Mouse (Mus musculus): Measurements from ENCODE around the gene Thap11. TPM values are rescaled to one million over a fixed set of nuclear protein-coding genes. Genes with fewer than 3 reads are reported as not detected.

The Thap11 gene
- polyA plus RNA-seq, 1 experiment from 2014 or later: 77.6 TPM

GRCm38 (mm10) chr8:105854303-105854702 lies 629 bp upstream of the Thap11 start:
- Histone ChIP-seq H3K36me3 (ENCODE audit: control insufficient read depth, insufficient read depth, low read length) (no peaks in the 10 kb centered on the region; the same call in 1 of the 2 replicates), H3K4me3 (ENCODE audit: low read depth, low read length) (peak overlapping the region; percentile 85), H3K27ac (replicated peaks; ENCODE audit: low read depth, low read length) (no peak overlapping the region; the same call in 1 of the 2 replicates), H3K27me3 (ENCODE audit: control insufficient read depth, insufficient read depth, low read length) (no peaks in the 10 kb centered on the region), H3K9me3 (ENCODE audit: control insufficient read depth, low read length) (no peaks in the 10 kb centered on the region), H3K4me2 (ENCODE audit: low read depth, severe bottlenecking) (peak overlapping the region; percentile 16; the same call in 1 of the 2 replicates), H3K4me1 (ENCODE audit: control insufficient read depth, insufficient read depth, low read length) (peaks cover 12% of the 10 kb centered on the region), H3K9ac (ENCODE audit: low read length) (no peak overlapping the region)
- WGBS: 25% methylated on average over 8 of the region's 8 CpGs
- DNase-seq (ENCODE audit: low spot score) (no peak), ATAC-seq (ENCODE audit: insufficient number of reproducible peaks, low FRiP score, low TSS enrichment, low read depth) (no peak; the same call in 1 of the 2 replicates)

GRCm38 (mm10) chr8:105855248-105856167 lies 576 bp downstream of the Thap11 start:
- peak overlapping the region; percentile 85 for H3K4me3 ChIP-seq (ENCODE audit: low read depth, low read length)
- no peaks in the 10 kb centered on the region for H3K27me3 ChIP-seq (ENCODE audit: control insufficient read depth, insufficient read depth, low read length)
- H3K9me3 ChIP-seq (ENCODE audit: control insufficient read depth, low read length): no peaks in the 10 kb centered on the region
- H3K4me2 ChIP-seq (ENCODE audit: low read depth, severe bottlenecking): peak overlapping the region; percentile 94
- ATAC-seq (ENCODE audit: insufficient number of reproducible peaks, low FRiP score, low TSS enrichment, low read depth) (0 out of 2 replicates have a peak, but pooled peaks have one; percentile 4), DNase-seq (ENCODE audit: low spot score) (peak; percentile 69)
- no peaks in the 10 kb centered on the region for H3K36me3 ChIP-seq (ENCODE audit: control insufficient read depth, insufficient read depth, low read length)
- peaks cover 17% of the 10 kb centered on the region for H3K4me1 ChIP-seq (ENCODE audit: control insufficient read depth, insufficient read depth, low read length)
- WGBS: under 1% methylated on average over 67 of the region's 71 CpGs
- H3K27ac ChIP-seq (replicated peaks; ENCODE audit: low read depth, low read length): peak overlapping the region; percentile 31
- H3K9ac ChIP-seq (ENCODE audit: low read length): peak overlapping the region; percentile 81

GRCm38 (mm10) chr8:105856168-105856835 lies 1.4 kb downstream of the Thap11 start:
- peak overlapping the region; percentile 94 for H3K4me2 ChIP-seq (ENCODE audit: low read depth, severe bottlenecking)
- H3K36me3 ChIP-seq (ENCODE audit: control insufficient read depth, insufficient read depth, low read length): no peaks in the 10 kb centered on the region
- H3K4me1 ChIP-seq (ENCODE audit: control insufficient read depth, insufficient read depth, low read length): peaks cover 16% of the 10 kb centered on the region
- H3K9ac ChIP-seq (ENCODE audit: low read length): peak overlapping the region; percentile 81
- 20% methylated on average over 15 of the region's 15 CpGs for whole genome bisulfite sequencing
- no peaks in the 10 kb centered on the region for H3K9me3 ChIP-seq (ENCODE audit: control insufficient read depth, low read length)
- H3K27ac ChIP-seq (replicated peaks; ENCODE audit: low read depth, low read length): no peak overlapping the region
- DNase-seq (ENCODE audit: low spot score): no peak
- no peak for ATAC-seq (ENCODE audit: insufficient number of reproducible peaks, low FRiP score, low TSS enrichment, low read depth)
- H3K4me3 ChIP-seq (ENCODE audit: low read depth, low read length): peak overlapping the region; percentile 85
- no peaks in the 10 kb centered on the region for H3K27me3 ChIP-seq (ENCODE audit: control insufficient read depth, insufficient read depth, low read length)

- peaks cover 16% of the 10 kb centered on the region for H3K4me1 ChIP-seq (ENCODE audit: control insufficient read depth, insufficient read depth, low read length)
- ATAC-seq (ENCODE audit: insufficient number of reproducible peaks, low FRiP score, low TSS enrichment, low read depth): no peak
- no peak for DNase-seq (ENCODE audit: low spot score)
- no peak overlapping the region for H3K9ac ChIP-seq (ENCODE audit: low read length)
- no peaks in the 10 kb centered on the region; the same call in none of the 2 replicates for H3K36me3 ChIP-seq (ENCODE audit: control insufficient read depth, insufficient read depth, low read length)
- H3K9me3 ChIP-seq (ENCODE audit: control insufficient read depth, low read length): no peaks in the 10 kb centered on the region
- no peaks in the 10 kb centered on the region for H3K27me3 ChIP-seq (ENCODE audit: control insufficient read depth, insufficient read depth, low read length)
- no peak overlapping the region for H3K27ac ChIP-seq (replicated peaks; ENCODE audit: low read depth, low read length)
- WGBS: 87% methylated on average over 5 of the region's 5 CpGs
- no peak overlapping the region for H3K4me2 ChIP-seq (ENCODE audit: low read depth, severe bottlenecking)
- no peak overlapping the region for H3K4me3 ChIP-seq (ENCODE audit: low read depth, low read length)
Observed at GRCm38 (mm10) chr8:105858495-105858894, 3.6 kb downstream of the Thap11 start.

GRCm38 (mm10) chr8:105859314-105859713 lies 4.4 kb downstream of the Thap11 start:
- Histone ChIP-seq H3K27me3 (ENCODE audit: control insufficient read depth, insufficient read depth, low read length) (no peaks in the 10 kb centered on the region), H3K36me3 (ENCODE audit: control insufficient read depth, insufficient read depth, low read length) (peaks cover under 1% of the 10 kb centered on the region), H3K27ac (replicated peaks; ENCODE audit: low read depth, low read length) (no peak overlapping the region), H3K4me2 (ENCODE audit: low read depth, severe bottlenecking) (no peak overlapping the region; the same call in 1 of the 2 replicates), H3K9ac (ENCODE audit: low read length) (no peak overlapping the region), H3K4me3 (ENCODE audit: low read depth, low read length) (no peak overlapping the region), H3K9me3 (ENCODE audit: control insufficient read depth, low read length) (no peaks in the 10 kb centered on the region), H3K4me1 (ENCODE audit: control insufficient read depth, insufficient read depth, low read length) (peaks cover 16% of the 10 kb centered on the region)
- DNase-seq (ENCODE audit: low spot score) (no peak), ATAC-seq (ENCODE audit: insufficient number of reproducible peaks, low FRiP score, low TSS enrichment, low read depth) (no peak)
- 83% methylated on average over 5 of the region's 5 CpGs for WGBS

GRCm38 (mm10) chr8:105860143-105860981 lies 5.4 kb downstream of the Thap11 start, which contains the start of gene Nutf2:
Gene Nutf2, plus strand, starts transcription at chr8:105860580.
- H3K36me3 ChIP-seq (ENCODE audit: control insufficient read depth, insufficient read depth, low read length): peaks cover 2% of the 10 kb centered on the region
- H3K27me3 ChIP-seq (ENCODE audit: control insufficient read depth, insufficient read depth, low read length): no peaks in the 10 kb centered on the region
- WGBS: under 1% methylated on average over 54 of the region's 59 CpGs

GRCm38 (mm10) chr8:105861951-105862350 lies 7.0 kb downstream of the Thap11 start:
- Histone ChIP-seq H3K27me3 (ENCODE audit: control insufficient read depth, insufficient read depth, low read length) (no peaks in the 10 kb centered on the region), H3K9ac (ENCODE audit: low read length) (peak overlapping the region; percentile 91; the same call in 1 of the 2 replicates), H3K36me3 (ENCODE audit: control insufficient read depth, insufficient read depth, low read length) (peaks cover 10% of the 10 kb centered on the region), H3K27ac (replicated peaks; ENCODE audit: low read depth, low read length) (no peak overlapping the region), H3K4me3 (ENCODE audit: low read depth, low read length) (peak overlapping the region; percentile 91), H3K9me3 (ENCODE audit: control insufficient read depth, low read length) (no peaks in the 10 kb centered on the region), H3K4me1 (ENCODE audit: control insufficient read depth, insufficient read depth, low read length) (peaks cover 11% of the 10 kb centered on the region), H3K4me2 (ENCODE audit: low read depth, severe bottlenecking) (peak overlapping the region; percentile 69)
- ATAC-seq (ENCODE audit: insufficient number of reproducible peaks, low FRiP score, low TSS enrichment, low read depth) (no peak), DNase-seq (ENCODE audit: low spot score) (no peak)
- 5% methylated on average over 1 of the region's 1 CpGs for WGBS

More at GRCm38 (mm10) chr8:105860143-105860981, 5.4 kb downstream of the Thap11 start, which contains the start of gene Nutf2:
- DNase-seq (ENCODE audit: low spot score) (peak; percentile 97), ATAC-seq (ENCODE audit: insufficient number of reproducible peaks, low FRiP score, low TSS enrichment, low read depth) (peak; percentile 98)
- peak within 1 kb of the TSS; percentile 69 for H3K4me2 ChIP-seq (ENCODE audit: low read depth, severe bottlenecking)
- no peaks in the 10 kb centered on the region for H3K9me3 ChIP-seq (ENCODE audit: control insufficient read depth, low read length)
- H3K4me3 ChIP-seq (ENCODE audit: low read depth, low read length): peak within 1 kb of the TSS; percentile 91
- peaks cover 16% of the 10 kb centered on the region for H3K4me1 ChIP-seq (ENCODE audit: control insufficient read depth, insufficient read depth, low read length)
- H3K27ac ChIP-seq (replicated peaks; ENCODE audit: low read depth, low read length): peak within 1 kb of the TSS; percentile 75
- H3K9ac ChIP-seq (ENCODE audit: low read length): peak within 1 kb of the TSS; percentile 91
